Mouse (Mus musculus) bone marrow, adult 2 months (tissue): Measurements from ENCODE around the gene Limch1.

Experiments used
- CTCF ChIP-seq: fragments of 200-500 bp; IDR thresholded peaks from 2 replicates; pipeline ENCODE4 v1.5.1; 2011; ENCODE audit warnings: low read length, control low read depth; ENCODE audit not compliant: control insufficient read depth, insufficient read depth
- POLR2A ChIP-seq: fragments of 200-500 bp; IDR thresholded peaks from 2 replicates; pipeline ENCODE4 v1.6.1; 2011; ENCODE audit warnings: low read depth, mild to moderate bottlenecking, control low read depth, low read length, borderline replicate concordance; ENCODE audit not compliant: control insufficient read depth

GRCm38 (mm10) chr5:66810396-66810795, 64.8 kb downstream of the Limch1 start:
- no peak for TF ChIP-seq CTCF
- no peak for TF ChIP-seq POLR2A
